Mouse (Mus musculus): ENCODE measurements around the gene Orm2. TPM values are rescaled to one million over a fixed set of nuclear protein-coding genes. Genes with fewer than 3 reads are reported as not detected.

The Orm2 gene
- polyA plus RNA-seq, 1 experiment: not detected

DNA sequence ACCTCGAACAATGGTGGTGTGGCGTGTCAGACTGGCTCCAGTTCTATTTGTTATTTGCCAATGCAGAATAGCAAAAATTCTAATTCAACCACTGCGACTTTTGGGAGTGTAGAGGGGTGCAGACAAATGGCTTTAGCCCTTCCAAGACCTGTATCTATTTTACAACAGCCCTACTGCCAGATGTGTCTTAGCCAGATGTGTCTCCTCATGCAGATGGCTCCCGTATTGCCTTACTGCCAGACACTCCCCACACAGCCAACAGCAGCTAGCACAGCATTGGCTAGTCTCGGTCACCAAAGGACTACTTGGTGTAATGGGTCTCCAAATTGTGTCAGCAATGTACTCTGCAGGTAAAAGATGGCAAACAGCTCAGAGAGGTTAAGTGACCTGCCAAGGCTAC, 49.0 kb downstream of the Orm2 start:
- TF ChIP-seq GATA1 (IDR thresholded peaks at IDR 0.05; ENCODE audit: low read length): no peak

DNA sequence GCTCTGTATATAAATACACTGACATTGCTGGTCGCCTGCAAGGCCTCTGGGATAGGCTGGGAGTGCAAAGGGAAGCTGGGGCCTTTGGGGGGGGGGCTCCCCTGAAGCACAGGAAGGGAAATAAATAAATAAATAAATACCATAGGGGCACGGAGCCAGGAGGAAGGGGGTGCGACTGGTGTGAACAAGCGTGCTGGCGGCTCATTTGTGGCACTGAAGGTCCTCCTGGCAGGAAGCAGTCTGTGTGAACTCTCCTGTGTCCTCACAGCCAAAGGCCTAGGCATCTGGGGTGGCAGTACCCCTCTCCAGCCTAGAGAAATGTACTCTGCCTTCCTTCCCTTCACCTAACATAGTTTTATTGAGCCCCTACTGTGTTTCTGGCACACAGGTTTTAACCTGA, 52.7 kb downstream of the Orm2 start:
- TF ChIP-seq GATA1 (IDR thresholded peaks at IDR 0.05; ENCODE audit: low read length): no peak

Other genes with a start within 250 kb of the Orm2 start
- not detected in 2 replicates for gene Ambp, start 207.7 kb upstream of the Orm2 start, polyA plus RNA-seq (2012)
- not detected in 2 replicates for gene Kif12, start 190.3 kb upstream of the Orm2 start, polyA plus RNA-seq (2012)
- gene Col27a1, start 148.4 kb upstream of the Orm2 start, polyA plus RNA-seq (2012): not detected in 2 replicates
- not detected in 2 replicates for gene Orm1, start 17.9 kb upstream of the Orm2 start, polyA plus RNA-seq (2012)
- not detected in 2 replicates for gene Orm3, start 6.3 kb upstream of the Orm2 start, polyA plus RNA-seq (2012)
- not detected in 2 replicates for gene Akna, start 40.9 kb downstream of the Orm2 start, polyA plus RNA-seq (2012)
- not detected in 2 replicates for gene Whrn, start 133.5 kb downstream of the Orm2 start, polyA plus RNA-seq (2012)
- 135 and 188 TPM in 2 replicates for gene Atp6v1g1, start 182.3 kb downstream of the Orm2 start, polyA plus RNA-seq (2012)
- 5.5 and 6.9 TPM in 2 replicates for gene Tmem268, start 196.3 kb downstream of the Orm2 start, polyA plus RNA-seq (2012)
- gene Gm11213, start 242.8 kb downstream of the Orm2 start, polyA plus RNA-seq (2012): not detected in 2 replicates